Mouse (Mus musculus) kidney, adult 11 months (tissue): Measurements from ENCODE around the gene Gm11564.
"Not testable (repeated sequence)": the region's sequence is repeated elsewhere in the genome, so short reads cannot be mapped to it uniquely, and the experiment has no call there.

Experiments used
- DNase-seq: peaks from one replicate; pipeline ENCODE4 v3.0.0; 2022

Gene Gm11564

DNA sequence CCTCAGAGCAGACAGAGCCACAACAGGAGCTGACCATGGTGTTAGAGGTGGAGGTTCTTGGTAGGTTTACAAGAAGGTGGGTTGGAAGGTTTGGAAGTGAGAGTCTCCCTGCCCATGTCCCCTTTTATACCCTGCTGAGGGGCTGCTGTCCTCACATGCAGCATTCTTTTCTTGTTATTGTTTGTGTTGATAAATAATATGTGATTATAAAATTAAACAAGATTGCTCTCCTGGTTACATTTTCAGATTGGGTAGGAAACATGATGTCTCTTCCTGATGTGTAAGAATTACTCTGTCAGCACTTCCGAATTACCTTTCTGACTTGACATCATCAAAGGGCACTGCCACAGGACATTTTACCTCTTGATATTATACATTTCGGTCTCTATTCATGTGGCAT, at the start of gene Gm11564:
TSS of gene Gm11564 (minus strand) at position 101 of the 400 bp plus-strand sequence.
- not testable (repeated sequence) for DNase-seq

DNA sequence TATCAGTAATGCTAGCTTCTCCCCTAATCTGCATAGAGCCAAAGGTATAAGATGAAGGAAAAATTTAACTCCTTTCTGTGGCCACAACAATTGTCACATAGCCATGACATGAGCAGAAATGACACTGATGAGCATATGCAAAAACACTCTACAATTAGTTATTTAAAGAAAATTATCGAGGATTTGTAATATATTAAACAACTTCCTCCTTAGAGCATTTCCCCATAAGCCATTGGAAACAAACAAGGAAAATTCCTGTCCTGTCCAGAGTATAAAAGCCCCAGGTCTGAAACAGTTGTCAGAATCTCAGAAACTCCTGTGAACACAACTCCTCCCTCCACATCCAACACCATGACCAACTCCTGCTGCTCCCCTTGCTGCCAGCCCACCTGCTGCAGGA, 48.7 kb upstream of the Gm11564 start, which contains the start of gene Gm11559:
TSS of gene Gm11559 (plus strand) at position 301 of the 400 bp plus-strand sequence.
- not testable (repeated sequence) for DNase-seq

DNA sequence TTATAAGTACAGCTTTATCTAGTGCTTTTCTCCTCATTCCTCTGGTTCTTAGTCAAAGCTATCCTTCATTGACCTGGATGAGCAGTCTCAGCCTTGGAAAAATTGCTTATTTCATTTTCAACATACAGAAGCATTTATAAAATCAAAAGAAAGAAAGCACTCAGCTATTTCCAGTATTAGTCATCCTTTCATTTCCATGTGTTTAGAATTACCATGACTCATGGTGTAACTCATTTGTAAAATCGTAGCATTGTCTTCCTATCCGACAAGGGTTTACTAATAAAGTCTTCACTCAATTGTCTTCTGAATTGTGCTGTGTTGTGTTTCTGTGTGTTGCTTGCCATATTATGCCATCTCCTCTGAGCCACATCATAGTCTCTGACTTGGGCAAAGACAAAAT, 43.3 kb upstream of the Gm11564 start:
- DNase-seq = no peak

DNA sequence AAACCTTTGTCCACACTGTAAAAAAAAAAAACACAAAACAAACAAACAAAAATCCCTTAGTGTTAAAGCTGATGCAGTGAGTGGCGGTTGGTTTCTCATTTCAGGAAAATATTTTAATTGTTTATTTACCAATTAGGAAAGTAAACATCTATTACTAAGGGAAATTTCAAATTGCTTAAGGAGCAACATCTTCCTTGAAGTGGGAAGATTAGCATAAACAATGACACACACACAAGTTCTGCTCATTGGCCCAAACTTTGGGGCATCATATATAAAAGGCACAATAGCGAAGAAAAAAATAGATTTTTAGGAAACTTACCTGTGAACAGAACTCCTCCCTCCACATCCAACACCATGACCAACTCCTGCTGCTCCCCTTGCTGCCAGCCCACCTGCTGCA, 42.2 kb upstream of the Gm11564 start, which contains the start of gene Gm11568:
TSS of gene Gm11568 (plus strand) at position 301 of the 400 bp plus-strand sequence.
- no peak for DNase-seq

DNA sequence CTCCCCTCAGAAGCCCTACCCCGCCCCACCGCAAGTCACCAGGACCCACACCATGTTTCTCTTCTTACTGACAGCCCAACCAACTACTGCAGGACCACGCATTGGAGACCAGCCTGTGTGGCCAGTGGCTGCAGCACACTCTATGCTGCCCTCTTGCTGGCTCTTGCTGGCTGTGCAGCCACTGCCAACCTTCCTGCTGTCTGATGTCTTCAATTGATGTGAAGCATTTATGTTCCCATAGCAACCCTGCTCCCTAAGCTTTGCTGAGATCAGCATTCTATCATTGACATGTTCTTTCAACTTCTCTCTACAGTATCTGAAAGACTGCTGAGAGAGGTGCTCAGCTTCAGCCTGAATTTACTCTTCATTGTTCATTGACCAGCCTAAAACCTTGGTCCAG, 38.7 kb upstream of the Gm11564 start:
- DNase-seq = no peak

DNA sequence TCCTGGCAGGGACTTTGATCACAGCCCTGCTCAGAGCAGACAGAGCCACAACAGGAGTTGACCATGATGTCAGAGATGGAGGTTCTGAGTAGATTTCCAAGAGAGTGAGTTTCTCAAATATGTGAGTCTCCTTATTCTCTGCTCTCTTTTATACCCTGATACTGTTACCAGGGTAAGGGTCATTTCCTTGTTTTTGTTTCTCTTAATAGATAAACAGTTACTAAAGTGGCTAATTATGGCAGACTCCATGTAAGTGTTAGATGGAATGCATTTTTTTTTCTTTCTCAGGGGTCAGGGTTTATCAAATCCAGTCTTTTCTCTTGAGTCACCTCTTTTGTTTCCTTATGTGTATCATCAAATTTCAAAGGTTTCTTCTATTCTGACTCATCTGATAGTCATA, 36.0 kb upstream of the Gm11564 start, which contains the start of gene Krtap4-16:
TSS of gene Krtap4-16 (minus strand) at position 101 of the 400 bp plus-strand sequence.
- DNase-seq = no peak

DNA sequence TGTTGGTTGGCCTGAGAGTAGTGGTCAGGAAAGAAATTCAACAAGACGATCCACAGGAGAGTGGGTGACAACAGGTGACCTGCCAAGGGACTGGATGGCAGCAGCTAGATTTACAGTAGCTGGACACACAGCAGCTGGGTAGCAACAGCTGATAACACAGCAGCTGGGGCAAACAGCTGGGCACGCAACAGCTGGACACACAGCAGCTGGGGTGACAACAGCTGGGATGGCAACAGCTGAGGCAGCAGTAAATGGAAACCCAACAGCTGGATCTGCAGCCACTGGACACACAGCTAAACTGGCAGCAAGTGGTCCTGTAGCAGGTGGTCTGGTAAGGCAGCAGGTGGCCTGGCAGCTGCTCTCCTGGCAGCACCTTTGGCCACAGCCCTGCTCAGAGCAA, 31.3 kb upstream of the Gm11564 start:
- DNase-seq = no peak

DNA sequence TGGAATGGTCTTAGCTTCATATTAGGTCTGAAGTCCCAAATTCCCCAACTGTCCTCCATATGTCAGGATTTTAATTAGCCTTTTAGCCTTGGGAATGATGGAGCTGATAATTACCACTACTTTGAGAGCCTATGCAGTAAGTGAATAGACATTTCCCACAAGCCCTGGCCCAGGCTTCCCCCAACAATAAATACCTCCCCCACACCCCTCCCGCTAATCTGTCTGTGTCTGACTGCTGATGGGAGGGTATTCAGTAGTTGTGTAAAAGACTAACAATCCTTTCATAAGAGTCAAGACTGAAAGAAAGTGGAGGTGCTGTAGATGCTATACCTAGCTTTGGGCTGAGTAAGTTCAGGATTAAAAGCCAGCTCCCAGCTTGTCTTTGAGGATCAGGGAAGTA, 26.7 kb upstream of the Gm11564 start:
- no peak for DNase-seq

DNA sequence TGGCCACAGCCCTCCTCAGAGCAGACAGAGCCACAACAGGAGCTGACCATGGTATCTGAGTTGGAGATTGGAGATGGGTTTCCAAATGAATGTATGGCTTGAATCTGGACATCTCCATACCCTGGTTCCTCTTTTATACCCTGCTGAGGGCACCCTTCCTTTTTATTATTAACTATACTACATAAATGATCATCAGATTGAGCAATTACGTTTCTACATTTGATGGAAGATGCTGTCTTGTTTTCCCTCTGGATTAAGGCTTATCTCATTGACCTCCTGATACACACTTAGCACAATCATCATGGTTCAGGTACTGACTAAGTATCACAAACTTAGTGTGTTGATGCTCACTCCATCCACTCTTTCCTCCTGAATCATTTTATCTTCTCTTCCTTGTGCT, 22.5 kb upstream of the Gm11564 start, which contains the start of gene 2300003K06Rik:
TSS of gene 2300003K06Rik (minus strand) at position 101 of the 400 bp plus-strand sequence.
- no peak for DNase-seq

DNA sequence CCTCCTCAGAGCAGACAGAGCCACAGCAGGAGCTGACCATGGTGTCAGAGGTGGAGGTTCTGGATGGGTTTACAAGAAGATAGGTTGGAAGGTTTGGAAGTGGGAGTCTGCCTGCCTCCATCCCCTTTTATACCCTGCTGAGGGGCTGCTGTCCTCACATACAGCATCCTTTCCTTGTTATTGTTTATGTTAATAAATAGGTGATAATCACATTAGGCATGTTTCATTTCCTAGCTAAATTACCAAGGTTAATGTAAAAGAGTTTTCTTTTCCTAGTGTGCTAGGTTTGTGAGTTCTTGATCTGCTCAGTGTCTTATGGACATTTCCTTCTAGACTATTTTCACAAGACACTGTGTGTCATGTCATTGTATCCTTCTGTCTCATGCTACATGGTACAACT, 5.7 kb downstream of the Gm11564 start, which contains the start of gene Krtap4-13:
TSS of gene Krtap4-13 (minus strand) at position 101 of the 400 bp plus-strand sequence.
- DNase-seq = not testable (repeated sequence)

DNA sequence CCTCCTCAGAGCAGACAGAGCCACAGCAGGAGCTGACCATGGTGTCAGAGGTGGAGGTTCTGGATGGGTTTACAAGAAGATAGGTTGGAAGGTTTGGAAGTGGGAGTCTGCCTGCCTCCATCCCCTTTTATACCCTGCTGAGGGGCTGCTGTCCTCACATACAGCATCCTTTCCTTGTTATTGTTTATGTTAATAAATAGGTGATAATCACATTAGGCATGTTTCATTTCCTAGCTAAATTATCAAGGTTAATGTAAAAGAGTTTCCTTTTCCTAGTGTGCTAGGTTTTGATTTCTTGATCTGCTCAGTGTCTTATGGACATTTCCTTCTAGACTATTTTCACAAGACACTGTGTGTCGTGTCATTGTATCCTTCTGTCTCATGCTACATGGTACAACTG, 11.1 kb downstream of the Gm11564 start, which contains the start of gene Gm11554:
TSS of gene Gm11554 (minus strand) at position 101 of the 400 bp plus-strand sequence.
- DNase-seq = not testable (repeated sequence)

DNA sequence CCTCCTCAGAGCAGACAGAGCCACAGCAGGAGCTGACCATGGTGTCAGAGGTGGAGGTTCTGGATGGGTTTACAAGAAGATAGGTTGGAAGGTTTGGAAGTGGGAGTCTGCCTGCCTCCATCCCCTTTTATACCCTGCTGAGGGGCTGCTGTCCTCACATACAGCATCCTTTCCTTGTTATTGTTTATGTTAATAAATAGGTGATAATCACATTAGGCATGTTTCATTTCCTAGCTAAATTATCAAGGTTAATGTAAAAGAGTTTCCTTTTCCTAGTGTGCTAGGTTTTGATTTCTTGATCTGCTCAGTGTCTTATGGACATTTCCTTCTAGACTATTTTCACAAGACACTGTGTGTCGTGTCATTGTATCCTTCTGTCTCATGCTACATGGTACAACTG, 16.6 kb downstream of the Gm11564 start, which contains the start of gene Gm11569:
TSS of gene Gm11569 (minus strand) at position 101 of the 400 bp plus-strand sequence.
- not testable (repeated sequence) for DNase-seq

DNA sequence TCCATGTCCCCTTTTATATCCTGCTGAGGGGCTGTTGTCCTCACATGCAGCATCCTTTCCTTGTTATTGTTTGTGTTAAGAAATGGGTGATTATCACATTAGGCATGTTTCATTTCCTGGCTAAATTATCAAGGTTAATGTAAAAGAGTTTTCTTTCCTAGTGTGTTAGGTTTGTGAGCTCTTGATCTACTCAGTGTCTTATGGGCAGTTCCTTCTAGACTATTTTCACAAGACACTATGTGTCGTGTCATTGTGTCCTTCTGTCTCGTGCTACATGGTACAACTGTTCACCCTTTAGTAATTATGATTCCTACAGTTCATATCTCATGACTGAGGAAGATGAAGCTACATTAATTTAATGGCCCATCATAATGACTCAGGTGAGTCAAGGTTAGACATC, 22.1 kb downstream of the Gm11564 start, which contains the start of gene Gm11596:
TSS of gene Gm11596 (minus strand) at position 101 of the 400 bp plus-strand sequence.
- DNase-seq = no peak

DNA sequence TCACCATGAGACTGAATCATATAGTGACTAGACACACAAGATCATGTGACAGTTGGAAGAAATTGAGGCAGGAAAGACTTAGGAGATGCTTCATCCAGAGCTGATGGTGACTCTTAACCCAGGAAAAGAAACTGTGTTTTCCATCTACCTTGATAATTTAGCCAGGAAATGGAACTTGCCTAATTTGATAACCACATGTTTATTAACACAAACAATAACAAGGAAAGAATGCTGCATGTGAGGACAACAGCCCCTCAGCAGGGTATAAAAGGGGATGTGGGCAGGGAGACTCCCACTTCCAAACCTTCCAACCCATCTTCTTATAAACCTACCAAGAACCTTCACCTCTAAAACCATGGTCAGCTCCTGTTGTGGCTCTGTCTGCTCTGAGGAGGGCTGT, 30.6 kb downstream of the Gm11564 start, which contains the start of gene Krtap4-9:
TSS of gene Krtap4-9 (plus strand) at position 301 of the 400 bp plus-strand sequence.
- not testable (repeated sequence) for DNase-seq

DNA sequence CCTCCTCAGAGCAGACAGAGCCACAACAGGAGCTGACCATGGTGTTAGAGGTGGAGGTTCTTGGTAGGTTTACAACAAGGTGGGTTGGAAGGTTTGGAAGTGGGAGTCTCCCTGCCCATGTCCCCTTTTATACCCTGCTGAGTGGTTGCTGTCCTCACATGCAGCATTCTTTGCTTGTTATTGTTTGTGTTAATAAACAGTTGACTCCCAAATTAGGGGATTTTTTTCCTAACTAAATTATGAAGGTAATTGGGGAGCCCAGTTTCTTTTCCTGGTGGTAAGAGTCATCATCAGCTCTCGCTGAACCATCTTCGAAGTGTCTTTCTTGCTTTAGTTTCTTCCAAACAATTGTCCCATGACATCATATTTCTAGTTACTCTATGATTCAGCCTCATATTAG, 34.9 kb downstream of the Gm11564 start, which contains the start of gene Krtap4-8:
TSS of gene Krtap4-8 (minus strand) at position 101 of the 400 bp plus-strand sequence.
- DNase-seq = no peak

DNA sequence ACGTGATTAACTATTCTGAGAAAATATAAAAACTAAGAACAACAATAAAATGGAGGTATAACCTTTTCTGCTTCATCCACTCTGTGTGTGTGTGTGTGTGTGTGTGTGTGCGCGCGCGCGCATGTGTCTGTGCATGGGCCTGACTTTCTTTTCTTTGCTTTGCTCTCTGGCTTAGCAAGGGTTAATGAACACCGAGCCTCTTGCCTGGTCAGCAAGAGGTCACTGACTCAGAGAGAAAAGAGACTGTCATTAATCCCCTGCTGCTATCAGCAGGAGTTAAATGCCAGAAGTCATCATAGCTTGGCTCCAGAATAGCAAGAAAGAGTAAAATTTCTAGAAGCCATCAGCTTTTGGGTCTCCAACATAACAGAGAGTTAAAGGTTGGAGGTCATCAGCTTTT, 37.1 kb downstream of the Gm11564 start:
- peak; percentile 5 for DNase-seq

DNA sequence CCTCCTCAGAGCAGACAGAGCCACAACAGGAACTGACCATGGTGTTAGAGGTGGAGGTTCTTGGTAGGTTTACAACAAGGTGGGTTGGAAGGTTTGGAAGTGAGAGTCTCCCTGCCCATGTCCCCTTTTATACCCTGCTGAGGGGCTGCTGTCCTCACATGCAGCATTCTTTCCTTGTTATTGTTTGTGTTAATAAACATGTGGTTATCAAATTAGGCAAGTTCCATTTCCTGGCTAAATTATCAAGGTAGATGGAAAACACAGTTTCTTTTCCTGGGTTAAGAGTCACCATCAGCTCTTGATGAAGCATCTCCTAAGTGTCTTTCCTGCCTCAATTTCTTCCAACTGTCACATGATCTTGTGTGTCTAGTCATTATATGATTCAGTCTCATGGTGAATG, 42.7 kb downstream of the Gm11564 start, which contains the start of gene Gm11595:
TSS of gene Gm11595 (minus strand) at position 101 of the 400 bp plus-strand sequence.
- DNase-seq = not testable (repeated sequence)

DNA sequence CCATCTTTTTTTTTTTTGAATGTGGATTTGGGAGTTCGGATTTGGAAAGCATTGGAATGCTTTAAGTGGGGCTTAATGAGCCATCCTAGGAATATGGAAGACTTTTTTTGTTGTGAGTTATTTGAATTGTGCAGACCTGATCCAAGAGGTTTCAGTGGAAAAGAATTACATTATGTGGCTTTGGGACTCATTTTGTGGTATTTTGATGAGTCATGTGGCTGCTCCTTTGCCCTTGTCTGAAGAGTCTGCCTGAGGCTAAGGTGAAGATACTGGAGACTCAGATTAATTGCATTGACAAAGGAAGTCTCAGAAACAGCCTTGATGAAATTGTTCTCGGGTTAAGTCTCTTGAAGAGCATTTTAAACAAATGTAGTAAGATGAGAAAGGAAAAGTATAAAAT, 47.1 kb downstream of the Gm11564 start:
- no peak for DNase-seq
